Mouse (Mus musculus) megakaryocyte, embryonic 14.5 days (primary cell): ENCODE data around the gene Cd200r3. TPM values are rescaled to one million over a fixed set of nuclear protein-coding genes. Genes with fewer than 3 reads are reported as not detected.

Experiments used
- H3K27me3 ChIP-seq: replicated peaks from 2 replicates; pipeline ENCODE3; 2012; ENCODE audit warnings: inconsistent platforms
- H3K36me3 ChIP-seq: replicated peaks from 2 replicates; pipeline ENCODE3; 2012; ENCODE audit warnings: low read length, inconsistent platforms, mixed read lengths
- H3K4me1 ChIP-seq: 2 replicates; pipeline ENCODE4 v1.6.1; 2012; ENCODE audit warnings: inconsistent platforms
- H3K4me3 ChIP-seq: replicated peaks from 2 replicates; pipeline ENCODE3; 2012; ENCODE audit warnings: moderate library complexity, mild to moderate bottlenecking, inconsistent platforms
- H3K9me3 ChIP-seq: 2 replicates; pipeline ENCODE4 v1.6.1; 2012; ENCODE audit warnings: inconsistent platforms
- FLI1 ChIP-seq: IDR thresholded peaks from 2 replicates; pipeline ENCODE4 v1.6.1; 2012; ENCODE audit warnings: low read length, inconsistent platforms, mixed read lengths
- GATA1 ChIP-seq: IDR thresholded peaks from 3 replicates; pipeline ENCODE4 v1.6.1; 2012; ENCODE audit warnings: mixed read lengths, low read length, inconsistent platforms, borderline replicate concordance
- polyA plus RNA-seq: library from polyadenylated mRNA; stranded (reverse); fragments of >175 nt; gene quantifications from 2 replicates; pipeline ENCODE4 v1.2.3, GENCODE M21; 2012; ENCODE audit warnings: low replicate concordance; ENCODE audit not compliant: insufficient read depth

Gene Cd200r3
- polyA plus RNA-seq, 1 experiment: 0.02 TPM

DNA sequence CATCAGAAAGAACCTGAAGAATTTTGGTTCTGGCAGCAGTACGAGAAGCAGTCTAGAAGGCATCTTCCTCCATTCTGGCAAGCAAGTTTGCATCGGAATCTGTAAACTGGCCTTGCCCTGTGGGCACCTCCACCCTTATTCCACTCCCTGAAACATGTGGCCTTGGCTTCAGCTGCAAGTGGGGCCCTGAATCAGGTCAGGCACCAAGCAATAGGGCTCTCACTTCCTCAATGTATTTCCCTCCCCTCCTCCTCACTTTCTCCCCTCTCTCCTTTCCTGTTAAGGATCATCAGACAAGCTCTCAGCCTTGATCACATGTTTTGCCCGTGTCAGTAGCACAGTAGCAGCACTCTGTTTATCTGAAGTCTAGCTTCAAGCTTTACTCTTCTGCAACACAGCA is 61.8 kb downstream of the Cd200r3 start:
- no peaks in the 10 kb centered on the region for H3K27me3 ChIP-seq
- H3K4me1 ChIP-seq: peaks cover 27% of the 10 kb centered on the region
- H3K36me3 ChIP-seq: no peaks in the 10 kb centered on the region
- H3K4me3 ChIP-seq: no peak overlapping the region
- no peak for TF ChIP-seq FLI1
- TF ChIP-seq GATA1: no peak
- H3K9me3 ChIP-seq: no peaks in the 10 kb centered on the region

DNA sequence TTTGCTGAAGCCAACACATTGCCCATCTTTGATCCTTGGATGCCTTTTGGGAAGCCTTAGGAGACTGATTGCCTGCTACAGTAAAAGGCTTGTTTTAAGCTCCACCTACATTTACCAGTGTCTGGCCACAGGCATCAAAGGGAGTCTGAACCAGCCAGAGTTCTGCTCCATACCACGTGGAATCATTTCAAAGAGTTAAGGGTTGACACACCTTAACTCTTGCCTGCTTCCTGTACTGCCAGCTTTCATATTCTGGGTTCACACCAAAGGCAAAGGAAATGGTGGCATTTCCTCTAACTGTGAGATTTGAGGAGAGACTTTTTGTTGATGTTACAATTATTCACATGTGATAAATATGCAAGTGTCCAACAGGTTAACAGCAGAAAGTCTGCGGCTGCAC is 63.5 kb downstream of the Cd200r3 start:
- no peaks in the 10 kb centered on the region for H3K27me3 ChIP-seq
- H3K36me3 ChIP-seq: no peaks in the 10 kb centered on the region
- peaks cover 30% of the 10 kb centered on the region for H3K4me1 ChIP-seq
- no peaks in the 10 kb centered on the region for H3K9me3 ChIP-seq
- H3K4me3 ChIP-seq: no peak overlapping the region
- no peak for TF ChIP-seq FLI1
- TF ChIP-seq GATA1: no peak

DNA sequence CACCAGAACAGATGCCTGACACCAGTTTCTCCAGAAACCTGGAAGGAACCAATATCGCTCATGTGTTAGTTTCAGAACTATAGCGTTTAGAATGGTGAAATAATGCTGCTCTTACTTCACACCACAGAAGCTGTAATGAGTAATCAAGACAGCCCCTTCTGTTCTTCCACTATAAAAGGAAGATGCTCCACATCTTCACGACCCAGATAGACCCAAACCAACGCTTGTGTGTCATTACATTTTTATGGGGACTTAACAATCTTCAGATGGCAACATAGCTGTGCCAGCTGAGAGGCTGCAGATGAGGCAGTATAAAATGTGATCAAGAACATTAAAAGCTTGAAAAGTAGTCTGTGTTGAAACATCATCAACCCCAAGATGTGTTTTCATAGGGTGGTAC is 64.3 kb downstream of the Cd200r3 start:
- H3K4me3 ChIP-seq: no peak overlapping the region
- H3K27me3 ChIP-seq: no peaks in the 10 kb centered on the region
- TF ChIP-seq GATA1 (no peak), FLI1 (no peak)
- H3K9me3 ChIP-seq: no peaks in the 10 kb centered on the region
- no peaks in the 10 kb centered on the region for H3K36me3 ChIP-seq
- peaks cover 30% of the 10 kb centered on the region for H3K4me1 ChIP-seq

DNA sequence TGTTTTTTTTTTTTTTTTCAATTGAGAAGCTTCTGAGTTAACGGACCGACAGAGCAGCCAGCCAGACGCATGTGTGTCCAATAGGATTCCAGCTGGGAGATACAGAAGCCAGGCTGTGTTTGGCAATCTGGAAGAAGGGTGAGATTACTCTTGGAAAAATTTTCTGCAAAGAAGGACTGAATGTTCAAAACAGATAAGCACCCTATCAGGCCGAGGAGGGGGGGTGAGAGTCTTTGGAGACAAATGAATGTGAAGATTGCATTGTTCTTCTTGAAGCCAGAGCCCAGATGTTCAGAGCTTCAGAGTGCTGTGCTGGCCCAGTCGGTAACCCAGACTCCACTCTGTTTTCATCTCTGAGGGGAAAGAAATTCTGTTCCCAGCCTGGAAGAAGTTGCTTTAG is 66.2 kb downstream of the Cd200r3 start:
- Histone ChIP-seq H3K9me3 (no peaks in the 10 kb centered on the region), H3K4me3 (no peak overlapping the region)
- TF ChIP-seq FLI1 (no peak), GATA1 (no peak)

DNA sequence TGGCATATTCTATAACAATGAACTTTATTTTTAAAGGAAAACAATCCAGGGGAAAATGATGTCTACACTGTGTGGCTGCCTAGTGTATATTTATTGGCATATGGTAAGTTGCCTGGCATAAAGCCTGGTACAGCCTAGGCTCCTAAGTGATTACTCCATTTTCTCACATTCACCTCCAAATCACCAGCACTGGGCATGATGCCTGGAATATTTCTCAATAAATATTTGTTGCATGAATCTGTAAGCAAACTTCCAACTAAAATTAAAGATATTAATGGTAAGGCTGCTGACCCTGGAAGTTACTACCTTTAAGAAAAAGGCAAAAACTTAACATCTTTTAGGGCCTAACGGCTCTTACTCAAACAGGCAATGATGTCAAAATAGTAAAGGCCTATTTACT is 72.1 kb downstream of the Cd200r3 start:
- Histone ChIP-seq H3K4me1 (peaks cover 32% of the 10 kb centered on the region), H3K36me3 (peaks cover 2% of the 10 kb centered on the region), H3K27me3 (no peaks in the 10 kb centered on the region), H3K9me3 (no peaks in the 10 kb centered on the region), H3K4me3 (no peak overlapping the region)
- TF ChIP-seq GATA1 (no peak), FLI1 (no peak)

More for the DNA sequence above, 66.2 kb downstream of the Cd200r3 start:
- Histone ChIP-seq H3K36me3 (no peaks in the 10 kb centered on the region), H3K27me3 (no peaks in the 10 kb centered on the region), H3K4me1 (peaks cover 34% of the 10 kb centered on the region)

DNA sequence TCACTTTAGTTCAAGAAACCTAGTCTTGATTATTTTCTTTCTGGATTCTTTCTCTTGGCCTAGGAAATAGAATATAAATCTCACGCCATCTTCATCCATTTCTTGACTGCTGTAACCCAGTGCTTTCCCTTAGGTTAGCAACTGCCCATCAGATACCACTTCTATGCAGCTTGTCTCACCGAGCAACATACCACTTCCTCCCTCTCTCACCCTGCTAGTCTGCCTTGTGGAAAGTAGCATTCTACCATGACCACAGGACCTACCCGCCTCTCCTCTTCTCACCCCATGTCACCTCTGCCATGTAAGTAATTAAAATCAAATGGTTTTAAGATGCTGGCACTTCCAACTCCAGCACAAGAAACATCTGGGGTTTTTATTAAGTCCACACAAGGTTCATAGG is 73.0 kb downstream of the Cd200r3 start:
- Histone ChIP-seq H3K36me3 (peaks cover 2% of the 10 kb centered on the region), H3K27me3 (no peaks in the 10 kb centered on the region), H3K9me3 (no peaks in the 10 kb centered on the region), H3K4me3 (peak overlapping the region; percentile 35), H3K4me1 (peaks cover 41% of the 10 kb centered on the region)
- TF ChIP-seq GATA1 (no peak), FLI1 (no peak)

DNA sequence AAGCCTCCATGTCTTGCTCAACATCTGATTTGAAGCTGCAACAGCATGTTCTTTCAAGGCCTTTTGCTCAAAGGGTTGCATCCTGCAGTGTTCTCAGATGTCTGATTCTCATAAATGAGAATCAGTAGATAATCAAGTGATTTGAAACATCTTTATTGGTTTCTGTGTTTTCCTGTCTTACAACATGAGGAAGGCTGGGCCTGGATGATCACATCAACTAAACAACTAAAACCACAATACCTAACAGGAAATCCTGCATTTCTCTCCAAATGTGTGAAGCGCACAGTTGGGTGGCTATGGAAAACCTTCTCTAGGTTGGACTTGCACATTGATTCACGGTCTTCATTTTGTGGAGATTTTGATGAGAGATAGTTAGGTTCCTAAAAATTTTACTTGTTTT is 75.4 kb downstream of the Cd200r3 start:
- Histone ChIP-seq H3K27me3 (no peaks in the 10 kb centered on the region), H3K4me1 (peaks cover 56% of the 10 kb centered on the region), H3K9me3 (no peaks in the 10 kb centered on the region), H3K36me3 (peaks cover 2% of the 10 kb centered on the region), H3K4me3 (no peak overlapping the region)
- no peak for TF ChIP-seq FLI1
- no peak for TF ChIP-seq GATA1

DNA sequence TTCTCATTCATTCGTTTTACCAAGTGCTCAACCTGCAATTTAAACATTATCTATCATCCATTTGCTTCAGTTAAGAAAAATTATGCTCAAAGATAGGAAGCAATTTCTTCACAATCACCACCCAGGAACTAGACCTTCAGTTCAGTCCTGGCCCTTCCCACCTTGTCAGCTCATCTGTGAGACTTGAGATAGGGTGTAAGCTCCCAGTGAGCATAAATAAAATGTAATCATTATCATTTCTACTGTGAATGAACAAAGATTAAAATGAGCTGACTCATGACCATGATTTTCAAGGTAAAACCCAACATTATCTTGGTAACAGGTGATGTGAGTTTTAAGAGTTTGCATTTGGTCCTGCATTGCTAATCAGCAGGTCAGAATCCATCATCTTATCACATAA is 76.6 kb downstream of the Cd200r3 start:
- H3K36me3 ChIP-seq: peaks cover 2% of the 10 kb centered on the region
- no peak overlapping the region for H3K4me3 ChIP-seq
- TF ChIP-seq GATA1: no peak
- no peak for TF ChIP-seq FLI1
- H3K4me1 ChIP-seq: peaks cover 57% of the 10 kb centered on the region
- no peaks in the 10 kb centered on the region for H3K27me3 ChIP-seq
- H3K9me3 ChIP-seq: no peaks in the 10 kb centered on the region

DNA sequence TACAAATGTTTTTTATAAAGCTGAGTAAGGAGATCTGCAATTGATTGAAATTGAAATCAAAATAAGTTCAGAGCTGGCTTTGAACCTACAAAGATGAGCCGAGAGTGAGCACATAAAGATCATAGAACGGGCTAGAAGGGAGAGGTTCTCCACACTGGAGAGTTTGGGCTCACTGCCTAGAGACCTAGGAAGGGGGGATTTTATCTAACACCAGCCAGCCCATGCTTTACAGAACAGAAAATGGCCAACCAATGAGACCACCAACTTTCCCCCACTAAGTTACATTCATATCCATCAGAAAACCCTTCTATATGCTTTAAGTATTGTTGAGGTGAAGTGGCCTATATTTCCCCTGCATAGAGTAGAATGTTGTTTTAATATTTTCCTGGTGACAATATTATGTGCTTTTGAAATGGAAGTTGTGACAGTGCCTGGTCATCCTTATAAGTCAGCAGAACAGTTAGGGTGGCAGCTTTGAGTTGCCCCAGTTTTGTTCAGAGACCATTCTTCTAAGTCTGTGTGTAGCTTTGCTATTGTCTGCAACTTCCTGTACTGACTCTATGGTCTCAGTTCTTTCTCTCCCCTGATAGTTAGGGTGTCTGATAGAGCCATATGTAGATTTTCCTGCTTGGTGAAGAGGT is 77.3 kb downstream of the Cd200r3 start:
- TF ChIP-seq FLI1 (no peak), GATA1 (no peak)
- Histone ChIP-seq H3K9me3 (no peaks in the 10 kb centered on the region), H3K36me3 (peaks cover 2% of the 10 kb centered on the region), H3K4me3 (no peak overlapping the region), H3K4me1 (peaks cover 64% of the 10 kb centered on the region), H3K27me3 (no peaks in the 10 kb centered on the region)

DNA sequence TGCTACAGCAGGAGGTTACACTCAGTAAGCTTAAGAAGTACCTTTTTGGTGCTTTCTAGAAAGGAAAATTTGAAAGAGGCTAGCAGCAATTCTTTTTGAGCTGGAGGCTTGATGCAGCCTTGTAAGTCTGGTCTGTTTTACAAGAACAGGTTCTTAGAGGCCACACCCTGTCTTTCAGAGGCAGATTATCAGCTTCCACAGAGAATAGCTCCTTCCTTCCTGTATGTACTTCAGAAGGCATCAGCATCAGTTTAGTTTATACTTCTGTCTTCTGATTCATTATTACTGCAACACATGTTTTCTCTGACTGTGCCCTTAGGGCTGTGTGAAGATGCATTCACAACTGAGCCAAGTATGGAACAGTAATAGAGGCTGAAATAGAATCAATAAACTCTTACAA is 78.0 kb downstream of the Cd200r3 start:
- TF ChIP-seq GATA1 (no peak), FLI1 (no peak)
- Histone ChIP-seq H3K27me3 (no peaks in the 10 kb centered on the region), H3K4me3 (no peak overlapping the region), H3K4me1 (peaks cover 67% of the 10 kb centered on the region), H3K36me3 (peaks cover 2% of the 10 kb centered on the region), H3K9me3 (no peaks in the 10 kb centered on the region)

DNA sequence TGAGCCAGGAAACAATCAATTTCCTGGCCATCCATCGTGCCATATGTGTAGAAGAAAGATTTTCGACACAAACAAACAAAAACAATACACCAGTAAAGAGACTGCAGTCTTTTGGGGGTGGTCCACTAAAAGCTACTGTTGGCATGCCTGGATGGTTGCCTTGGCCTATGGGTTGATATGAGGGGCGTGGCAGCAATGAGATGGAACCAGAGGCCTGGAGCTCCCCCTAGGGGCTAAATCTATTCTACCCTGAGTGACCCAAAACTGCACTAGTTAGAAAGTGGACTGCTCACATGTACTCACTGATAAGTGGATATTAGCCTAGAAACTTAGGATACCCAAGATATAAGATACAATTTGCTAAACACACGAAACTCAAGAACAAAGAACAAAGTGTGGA is 80.4 kb downstream of the Cd200r3 start:
- Histone ChIP-seq H3K27me3 (no peaks in the 10 kb centered on the region), H3K4me3 (no peak overlapping the region), H3K4me1 (peaks cover 66% of the 10 kb centered on the region), H3K9me3 (no peaks in the 10 kb centered on the region), H3K36me3 (no peaks in the 10 kb centered on the region)
- TF ChIP-seq FLI1: no peak
- TF ChIP-seq GATA1: no peak
